Mouse (Mus musculus) urinary bladder, postnatal 10 days (tissue): ENCODE data around the gene Ankrd33.

Source experiments
- DNase-seq: peaks from one replicate; pipeline ENCODE4 v3.0.0; 2022; ENCODE audit warnings: low spot score

The Ankrd33 gene

DNA sequence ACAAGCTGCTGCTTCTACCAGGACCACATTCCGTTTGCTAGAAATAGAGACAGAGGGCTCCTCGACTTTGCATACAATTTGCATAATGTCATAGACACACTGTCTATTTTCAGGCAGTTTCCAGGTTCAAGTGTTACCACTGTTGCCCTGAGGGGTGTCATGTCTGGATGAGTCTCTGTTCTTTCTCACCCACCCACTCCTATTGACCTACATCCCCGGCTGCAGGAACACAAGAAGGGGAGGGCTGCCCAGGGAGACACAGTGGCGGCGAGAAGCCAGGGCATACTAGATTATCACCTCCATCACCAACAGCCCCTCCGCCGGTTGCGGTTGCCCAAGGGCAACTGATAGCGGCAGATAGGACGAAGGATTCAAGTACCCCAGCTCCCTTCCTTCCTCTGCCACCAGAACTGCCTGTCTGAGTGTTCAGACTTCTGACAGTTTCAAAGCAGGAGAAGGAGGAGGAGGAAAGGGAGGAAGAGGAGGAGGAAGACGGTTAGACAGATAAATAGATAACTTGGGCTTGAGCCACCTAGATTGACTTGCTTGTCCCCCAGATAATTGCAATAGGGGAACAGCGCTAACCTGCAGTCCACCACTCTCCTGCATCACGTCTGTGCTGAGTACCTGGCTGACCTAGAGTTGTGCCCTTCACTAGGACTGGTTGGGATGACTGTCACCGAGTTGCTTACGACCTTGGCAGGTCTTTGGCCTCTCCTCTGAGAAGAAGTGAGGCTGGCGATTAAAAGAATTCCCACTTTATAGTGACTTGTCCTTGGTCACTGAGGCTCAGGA is 31.8 kb downstream of the Ankrd33 start:
- no peak for DNase-seq

DNA sequence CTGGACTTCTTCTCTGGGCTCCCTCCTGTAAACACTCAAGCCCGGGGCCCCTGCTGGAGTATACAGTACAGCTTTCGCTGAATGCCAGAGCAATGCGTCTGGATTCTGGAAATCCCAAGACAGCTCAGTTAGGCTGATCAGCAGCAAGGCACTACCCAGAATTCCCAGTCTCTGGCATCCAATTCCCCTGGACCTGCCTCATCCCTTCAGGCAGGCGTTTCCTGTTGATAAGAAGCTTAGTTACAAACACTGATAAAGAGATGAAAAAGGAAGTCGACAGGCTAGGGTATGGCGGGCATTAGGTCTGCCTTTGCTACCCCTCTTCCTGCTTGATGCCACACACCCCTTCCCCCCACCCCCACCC is 32.3 kb downstream of the Ankrd33 start:
- DNase-seq, result no peak

DNA sequence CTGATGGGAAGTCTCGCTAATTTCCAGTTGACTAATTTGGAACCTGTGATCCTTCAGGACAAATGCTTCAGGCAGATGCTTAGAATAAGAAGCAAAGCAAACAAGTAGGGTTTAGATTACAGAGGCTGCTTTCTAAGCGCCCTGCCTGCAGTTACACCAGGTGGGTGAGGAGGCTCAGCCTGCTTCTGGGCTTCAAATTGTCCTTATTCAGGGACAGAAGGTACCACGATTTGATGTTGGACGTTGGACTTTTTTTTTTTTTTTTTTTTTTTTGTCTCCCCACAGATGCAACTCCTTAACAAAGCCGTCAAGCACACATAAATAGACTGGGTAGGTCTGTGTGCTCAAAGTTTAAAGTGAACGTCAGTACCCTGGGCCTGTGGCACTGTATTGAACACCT is 33.0 kb downstream of the Ankrd33 start:
- DNase-seq, result no peak

DNA sequence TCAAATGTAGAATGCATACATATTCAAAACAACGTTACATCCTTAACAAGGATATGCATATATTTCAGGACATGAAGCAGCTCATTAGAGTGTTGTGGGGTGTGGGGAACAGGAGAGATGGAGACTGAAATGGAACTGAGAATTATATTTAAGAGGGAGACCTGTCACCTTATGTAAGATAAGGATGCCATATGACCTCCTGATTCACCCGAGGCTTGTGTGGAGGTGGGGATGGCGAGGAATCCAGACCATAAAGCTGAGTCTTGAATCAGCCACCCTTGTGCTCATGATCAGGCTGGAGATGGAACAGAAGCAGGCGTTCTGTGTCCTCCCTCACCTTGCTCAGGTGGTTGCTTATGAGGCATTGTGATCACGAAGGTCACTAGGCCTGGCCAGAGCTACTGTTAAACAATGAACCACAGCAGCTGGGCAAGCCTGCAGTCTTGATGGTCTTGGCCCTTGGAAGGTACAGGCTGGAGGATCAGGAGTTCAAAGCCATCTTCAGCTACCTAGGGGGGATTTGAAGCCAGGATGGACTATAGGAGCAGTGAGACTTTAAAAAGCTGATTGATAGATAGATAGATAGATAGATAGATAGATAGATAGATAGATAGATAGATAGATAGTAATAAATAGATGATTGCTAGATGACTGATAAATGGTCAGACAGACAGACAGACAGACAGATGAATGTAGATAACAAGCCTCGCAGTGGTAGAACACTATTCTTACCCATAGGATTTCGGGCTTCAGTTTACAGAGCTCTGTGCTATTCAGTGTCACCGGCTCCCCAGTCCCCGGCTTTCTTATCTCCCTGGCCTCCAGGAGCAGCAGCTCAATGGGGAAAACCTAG is 36.1 kb downstream of the Ankrd33 start:
- DNase-seq, result no peak

DNA sequence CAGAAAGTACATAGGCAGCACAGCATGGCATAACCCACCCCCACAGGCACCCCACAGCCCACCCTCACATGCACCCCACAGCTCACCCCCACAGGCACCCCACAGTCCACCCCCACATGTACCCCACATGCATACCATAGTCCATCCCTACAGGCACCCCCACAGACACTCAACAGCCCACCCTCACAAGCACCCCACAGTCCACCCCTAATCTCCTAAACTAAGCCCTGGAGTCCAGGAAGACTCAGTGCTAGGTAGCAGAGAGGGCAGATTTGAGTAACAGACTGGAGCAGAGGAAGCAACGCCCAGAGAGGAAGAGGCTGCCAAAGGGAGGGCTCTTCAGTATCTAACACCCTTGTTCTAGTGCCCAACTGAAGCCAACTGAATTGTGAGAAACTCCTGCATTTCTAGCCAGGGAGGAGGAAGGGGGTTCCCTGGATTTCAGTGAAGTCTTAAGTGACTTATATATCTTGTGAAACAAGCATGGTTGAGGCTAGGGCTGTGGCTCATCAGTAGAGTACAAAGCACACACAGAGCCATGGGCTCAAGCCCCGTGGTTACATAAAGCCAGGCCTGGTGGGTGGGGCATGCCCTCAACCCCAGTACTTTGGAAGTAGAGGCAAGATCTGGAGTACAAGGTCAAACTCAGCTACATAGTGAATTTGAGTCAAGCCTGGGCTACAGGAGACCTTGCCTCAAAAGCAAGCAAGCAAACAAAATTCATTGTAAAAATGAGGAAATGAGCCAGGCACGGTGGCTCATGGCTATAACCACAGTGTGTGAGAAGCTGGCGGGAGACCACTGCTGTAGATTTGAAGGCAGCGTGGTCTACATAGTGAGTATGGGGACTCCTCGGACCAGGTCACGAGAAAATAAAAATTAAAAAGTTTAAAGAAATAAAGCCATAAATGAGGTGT is 39.4 kb downstream of the Ankrd33 start:
- no peak for DNase-seq

DNA sequence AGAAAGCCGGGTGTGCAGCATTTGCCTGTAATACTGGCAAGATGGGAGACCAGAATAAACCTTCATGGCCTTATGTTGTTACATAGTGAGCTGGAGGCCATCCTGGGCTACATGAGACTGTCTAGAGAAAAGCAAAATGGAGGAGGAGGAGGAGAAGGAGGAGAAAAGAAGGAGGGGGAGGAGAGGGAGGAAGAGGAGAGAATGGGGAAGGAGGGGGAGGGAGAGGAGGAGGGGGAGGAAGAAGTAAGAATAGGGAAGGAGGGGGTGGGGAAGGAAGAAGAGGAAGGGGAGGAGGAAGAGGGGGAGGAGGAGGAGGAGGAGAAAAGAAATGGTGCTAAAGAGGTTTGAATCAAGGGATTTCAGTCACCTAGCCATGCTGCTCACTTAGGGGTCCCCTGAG is 44.6 kb downstream of the Ankrd33 start:
- no peak for DNase-seq

DNA sequence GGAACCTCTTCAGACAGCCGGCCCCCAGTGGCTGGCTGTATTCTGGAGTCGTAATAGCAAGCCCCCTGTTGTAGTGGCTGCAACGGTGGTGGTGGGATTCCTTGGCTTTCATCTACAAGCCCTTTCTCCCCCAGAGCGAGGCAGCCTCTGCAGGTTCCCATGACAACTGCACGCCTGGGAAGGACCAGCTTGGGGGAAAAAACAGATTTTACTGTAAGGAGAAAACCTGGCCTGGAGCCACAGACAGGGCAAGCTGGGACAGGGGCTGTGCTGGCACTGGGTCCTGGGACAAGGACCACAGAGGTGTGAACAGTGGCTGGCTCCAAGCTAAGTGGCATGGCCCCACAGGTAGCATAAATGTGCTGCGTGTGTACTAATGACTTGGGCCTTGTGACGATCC is 45.0 kb downstream of the Ankrd33 start:
- DNase-seq, result no peak

DNA sequence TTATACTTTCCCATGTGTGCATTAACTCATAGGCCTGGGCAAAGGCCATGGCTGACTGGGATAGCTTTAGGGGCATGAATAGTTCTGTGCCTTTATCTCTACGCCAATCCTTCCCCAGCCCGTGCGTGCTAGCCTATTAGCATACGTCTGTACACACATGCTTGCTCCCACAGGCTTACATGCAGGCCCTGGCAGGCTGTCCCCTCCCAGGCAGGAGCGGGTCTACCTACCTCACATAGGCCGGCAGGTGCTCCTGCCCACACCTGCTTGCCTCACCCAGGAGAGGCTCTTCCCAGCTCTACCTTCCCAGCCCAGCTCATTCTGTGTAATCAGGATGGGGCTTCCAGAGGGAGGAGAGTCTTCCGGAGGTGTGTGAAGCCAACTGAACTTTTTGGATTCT is 46.0 kb downstream of the Ankrd33 start:
- no peak for DNase-seq

DNA sequence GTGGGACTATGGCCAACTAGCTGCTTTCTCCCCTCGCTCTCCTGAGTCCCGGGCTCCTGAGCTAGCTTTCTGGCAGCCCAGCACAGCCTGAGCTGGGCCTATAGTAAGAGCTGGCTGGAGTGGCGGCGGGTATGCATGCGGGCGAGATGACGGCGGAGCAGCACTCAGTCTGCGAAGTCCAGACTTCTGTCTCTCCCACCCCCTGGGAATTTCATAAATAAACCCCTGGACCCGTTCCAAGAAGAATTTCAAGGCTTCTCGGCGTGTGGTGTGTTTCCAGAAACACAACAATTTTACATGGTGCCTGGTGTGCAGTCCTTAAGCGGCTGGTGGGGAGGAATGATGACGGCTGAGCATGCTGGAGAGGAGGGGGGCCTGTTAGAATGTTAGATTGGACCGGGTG is 47.5 kb downstream of the Ankrd33 start:
- DNase-seq, result no peak

DNA sequence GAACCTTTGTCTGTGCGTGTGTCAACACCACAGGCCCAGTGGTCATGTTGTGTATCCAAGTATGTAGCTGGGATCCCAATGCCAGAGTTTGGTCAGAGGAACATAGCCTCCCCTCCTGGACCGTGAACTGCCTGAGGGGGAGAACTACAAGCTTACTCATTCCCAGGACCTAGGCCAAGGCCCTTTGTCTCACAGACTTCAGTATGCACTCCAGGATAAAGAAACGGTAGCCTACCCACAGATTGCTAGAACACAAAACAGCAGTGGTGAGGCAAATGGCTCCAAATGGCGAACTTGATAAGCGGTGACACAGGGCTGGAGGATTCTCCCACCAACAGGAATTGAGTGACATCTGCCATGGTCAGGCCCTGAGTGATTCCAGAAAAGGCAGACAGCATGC is 48.3 kb downstream of the Ankrd33 start:
- DNase-seq, result no peak

DNA sequence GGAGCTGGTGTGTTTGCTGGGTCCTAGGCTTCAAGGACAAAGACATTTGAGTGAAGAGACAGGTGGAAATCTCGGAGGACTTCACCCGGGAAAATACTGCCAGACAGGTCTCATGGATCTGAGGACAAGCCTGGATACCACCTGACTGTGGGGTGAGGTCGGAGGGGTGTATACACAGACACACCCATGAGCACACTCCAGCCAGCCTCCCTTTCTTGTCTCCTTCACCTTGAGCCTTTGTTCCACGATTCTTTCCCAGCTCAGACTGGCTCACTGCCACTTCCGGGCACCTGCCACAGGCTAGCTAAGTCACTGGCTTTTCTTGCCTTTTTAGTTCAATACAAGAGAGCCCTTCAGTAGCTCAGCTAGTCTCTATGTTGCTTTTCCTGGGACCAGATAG is 48.7 kb downstream of the Ankrd33 start:
- no peak for DNase-seq

DNA sequence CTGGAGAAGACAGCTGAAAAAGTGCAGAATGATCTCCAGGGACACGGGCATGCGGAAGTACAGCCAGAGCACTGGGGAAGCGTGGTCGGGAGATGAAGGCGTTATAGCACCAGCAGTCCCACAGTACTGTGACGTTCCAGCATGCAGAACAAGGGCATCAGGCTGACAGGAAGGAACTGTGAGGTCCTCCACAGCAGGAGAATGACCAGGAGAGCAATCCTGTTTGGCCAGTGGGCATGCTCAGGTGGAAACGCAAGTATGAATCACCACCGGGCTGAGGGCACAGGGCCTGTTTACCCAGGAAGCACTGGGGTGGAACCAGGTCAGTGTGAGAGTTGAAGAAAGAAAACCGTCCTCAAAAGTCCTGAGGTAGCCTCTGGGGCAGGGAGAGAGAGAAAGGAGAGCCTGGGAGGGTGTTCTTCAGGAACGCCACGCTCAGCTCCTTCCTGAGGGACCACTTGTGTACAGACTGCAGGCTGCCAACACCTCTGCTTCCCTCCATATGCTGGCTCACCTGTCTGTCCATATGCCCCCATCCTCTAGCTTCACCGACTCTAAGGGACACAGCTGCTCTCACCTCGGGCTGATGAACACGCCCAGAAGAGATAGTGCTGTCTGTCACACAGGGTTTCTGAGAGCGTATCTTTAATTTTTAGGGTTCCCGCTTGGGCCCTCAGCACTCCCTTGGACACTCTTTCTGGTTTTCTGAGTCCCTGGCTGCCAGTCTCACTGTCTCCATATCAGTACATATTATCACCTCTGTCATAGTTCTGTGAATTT is 50.3 kb downstream of the Ankrd33 start:
- DNase-seq, result no peak

DNA sequence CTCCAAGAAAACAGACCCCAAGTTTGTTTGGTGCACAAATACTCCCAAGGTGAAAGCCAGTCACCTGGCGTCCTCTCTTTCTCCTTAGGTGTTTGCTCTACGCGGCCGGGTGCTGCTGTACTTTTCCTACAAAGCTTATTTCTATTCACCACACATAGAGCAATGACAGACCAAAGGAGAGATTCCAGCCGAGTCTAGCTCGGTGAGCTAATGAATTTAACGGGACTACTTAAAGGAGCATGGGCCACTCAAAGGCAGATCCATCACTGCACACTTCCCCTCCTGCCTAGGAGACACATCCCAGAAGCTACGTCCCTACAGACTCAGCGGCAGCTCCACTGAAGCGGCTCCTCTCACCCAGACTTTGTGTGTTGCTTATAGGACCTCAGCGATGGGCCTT is 52.0 kb downstream of the Ankrd33 start:
- no peak for DNase-seq
